Mouse (Mus musculus): ENCODE data around the gene Tspan31.

Tspan31 gene

DNA sequence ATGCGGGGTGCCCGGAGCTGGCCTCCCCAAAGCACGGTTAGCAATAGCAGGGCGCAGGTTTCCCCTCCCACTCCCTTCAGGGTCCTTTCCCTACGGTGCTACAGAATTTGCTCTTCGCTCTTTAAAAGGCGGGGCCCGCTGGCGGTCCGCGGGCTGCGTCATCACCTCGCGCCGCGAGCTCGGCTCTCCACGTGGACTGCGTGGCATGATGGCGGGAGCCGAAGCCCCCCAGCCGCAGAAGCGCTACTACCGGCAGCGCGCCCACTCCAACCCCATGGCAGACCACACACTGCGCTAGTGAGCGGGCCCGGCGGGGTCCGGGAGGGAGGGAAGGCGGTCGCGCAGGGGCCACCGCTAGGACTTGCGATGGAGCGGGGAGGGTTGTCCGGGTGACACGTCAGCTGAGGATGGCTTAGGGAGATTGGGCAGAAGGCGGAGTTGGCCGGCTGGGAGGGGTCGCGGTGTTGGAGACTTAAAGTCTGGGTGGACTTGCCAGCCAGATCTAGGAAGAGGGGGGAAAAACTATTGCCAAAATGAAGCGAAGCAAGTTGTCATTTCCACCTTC is 28.2 kb downstream of the Tspan31 start:
- peak; percentile 40 to 55 for DNase-seq

DNA sequence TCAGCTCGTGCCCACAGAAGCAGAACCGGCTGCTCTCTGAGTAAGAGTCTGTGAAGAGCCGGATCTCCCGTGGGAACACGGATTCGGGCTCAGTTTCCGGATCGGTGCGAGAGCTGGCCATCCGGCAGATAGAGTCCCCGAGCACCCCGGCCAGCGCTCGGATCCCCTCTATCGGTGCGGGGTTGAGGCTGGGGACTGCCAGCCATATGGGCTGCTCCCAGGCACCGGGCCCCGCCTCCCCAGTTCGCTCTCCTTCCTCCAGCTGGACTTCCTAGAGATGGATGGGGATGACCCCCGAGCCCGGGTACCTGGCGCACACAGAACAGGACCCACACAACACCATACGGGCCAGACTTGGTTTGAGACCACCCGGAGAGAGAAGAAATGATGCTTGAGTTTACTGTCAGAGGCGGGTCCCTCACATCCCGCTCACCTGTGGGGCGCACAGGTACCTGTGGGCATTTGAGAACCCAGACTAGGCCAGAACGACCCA is 28.7 kb downstream of the Tspan31 start, which contains the start of the genes Mettl1 and Eef1akmt3:
Gene Mettl1, plus strand, starts transcription at position 141 of the 493 bp plus-strand sequence.
Gene Eef1akmt3, minus strand, starts transcription at position 240 of the 493 bp plus-strand sequence.
- no peak for DNase-seq

DNA sequence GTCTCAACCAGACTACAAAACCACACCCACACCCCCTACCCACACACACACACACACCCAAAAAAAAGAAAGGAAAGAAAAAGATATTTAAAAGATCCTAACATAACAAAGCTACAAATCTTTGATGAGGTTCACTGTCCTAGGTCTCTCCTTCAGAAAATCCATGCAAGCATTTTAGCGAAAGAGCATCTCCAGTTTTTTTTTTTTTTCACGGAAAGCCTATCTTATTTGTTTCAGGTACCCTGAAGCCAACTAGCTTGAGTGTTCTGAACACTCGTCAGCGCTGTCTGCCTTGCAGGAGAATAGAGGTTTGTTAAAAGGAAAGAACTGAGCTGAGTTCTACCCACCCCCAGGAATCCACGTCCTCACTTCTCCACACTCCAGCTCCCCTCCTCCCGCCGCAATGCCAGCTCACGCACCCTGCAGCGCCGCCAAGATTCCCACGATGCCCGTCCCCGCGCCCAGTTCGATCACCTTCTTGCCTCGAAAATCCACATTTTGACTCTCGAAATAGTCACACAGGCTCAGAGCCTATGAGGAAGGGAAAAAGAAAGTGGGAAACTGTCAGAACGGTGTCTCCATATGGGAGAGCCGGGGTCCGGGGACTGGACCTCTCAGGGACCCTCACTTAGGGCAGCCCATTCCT is 29.4 kb downstream of the Tspan31 start:
- no peak for DNase-seq

DNA sequence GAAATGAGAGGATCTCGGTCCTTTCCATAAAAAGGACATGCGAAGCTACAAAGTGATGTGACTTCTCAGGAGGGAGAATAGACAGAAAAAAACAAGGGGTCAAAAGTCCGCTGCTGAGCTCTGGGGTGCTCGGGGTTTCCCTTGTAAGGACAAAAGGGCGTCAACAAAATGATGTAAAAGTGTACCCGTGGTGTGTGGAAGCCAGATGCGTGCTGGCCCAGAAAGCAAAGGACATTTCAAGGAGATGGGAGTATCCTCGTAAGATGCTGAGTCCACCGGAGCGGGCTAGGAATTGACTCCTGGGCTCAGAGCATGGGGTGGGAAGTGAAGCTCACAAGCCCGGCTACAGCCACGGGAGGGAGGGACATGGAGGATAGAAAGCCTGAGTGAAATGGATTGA is 32.4 kb downstream of the Tspan31 start:
- no peak for DNase-seq

DNA sequence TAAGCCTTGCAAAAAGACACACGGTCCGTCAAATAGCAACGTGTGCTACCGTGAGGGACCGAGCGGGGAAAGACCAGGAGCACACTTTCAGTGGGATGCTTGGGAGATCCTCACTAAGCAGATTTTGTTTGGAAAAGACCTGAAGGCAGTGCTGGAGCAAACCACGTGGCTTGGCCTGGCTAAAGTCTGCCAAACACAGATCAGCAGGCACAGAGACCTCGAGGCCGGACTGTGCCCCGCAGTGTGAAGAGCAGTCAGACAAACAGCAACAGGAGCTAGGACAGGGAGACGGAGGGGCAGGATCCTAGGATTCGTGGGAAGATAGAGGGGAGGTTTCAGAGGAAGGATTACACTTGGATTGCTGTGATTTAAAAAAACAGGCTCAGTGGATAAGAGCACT is 33.8 kb downstream of the Tspan31 start:
- DNase-seq = no peak

DNA sequence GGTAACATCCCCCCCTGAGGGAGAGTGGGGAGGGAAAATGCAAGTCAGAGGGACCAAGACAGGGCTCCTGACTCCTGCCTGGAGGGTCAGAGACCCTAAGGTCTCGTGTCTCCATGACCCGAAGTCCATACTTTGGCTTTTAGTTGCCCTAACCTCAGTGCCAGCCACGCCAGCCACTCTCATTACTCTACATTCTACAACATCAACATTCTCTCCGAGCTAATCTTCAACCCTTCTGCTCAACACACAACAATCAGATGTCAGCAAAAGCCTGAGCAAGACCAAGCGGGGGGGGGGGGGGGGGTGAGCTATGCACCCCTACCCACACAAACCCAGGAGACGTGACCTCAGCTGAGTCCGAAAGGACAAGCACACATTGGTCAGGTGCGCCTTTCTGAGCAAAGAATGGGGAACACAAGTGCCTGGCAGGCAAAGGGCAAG is 36.7 kb downstream of the Tspan31 start:
- DNase-seq = no peak

DNA sequence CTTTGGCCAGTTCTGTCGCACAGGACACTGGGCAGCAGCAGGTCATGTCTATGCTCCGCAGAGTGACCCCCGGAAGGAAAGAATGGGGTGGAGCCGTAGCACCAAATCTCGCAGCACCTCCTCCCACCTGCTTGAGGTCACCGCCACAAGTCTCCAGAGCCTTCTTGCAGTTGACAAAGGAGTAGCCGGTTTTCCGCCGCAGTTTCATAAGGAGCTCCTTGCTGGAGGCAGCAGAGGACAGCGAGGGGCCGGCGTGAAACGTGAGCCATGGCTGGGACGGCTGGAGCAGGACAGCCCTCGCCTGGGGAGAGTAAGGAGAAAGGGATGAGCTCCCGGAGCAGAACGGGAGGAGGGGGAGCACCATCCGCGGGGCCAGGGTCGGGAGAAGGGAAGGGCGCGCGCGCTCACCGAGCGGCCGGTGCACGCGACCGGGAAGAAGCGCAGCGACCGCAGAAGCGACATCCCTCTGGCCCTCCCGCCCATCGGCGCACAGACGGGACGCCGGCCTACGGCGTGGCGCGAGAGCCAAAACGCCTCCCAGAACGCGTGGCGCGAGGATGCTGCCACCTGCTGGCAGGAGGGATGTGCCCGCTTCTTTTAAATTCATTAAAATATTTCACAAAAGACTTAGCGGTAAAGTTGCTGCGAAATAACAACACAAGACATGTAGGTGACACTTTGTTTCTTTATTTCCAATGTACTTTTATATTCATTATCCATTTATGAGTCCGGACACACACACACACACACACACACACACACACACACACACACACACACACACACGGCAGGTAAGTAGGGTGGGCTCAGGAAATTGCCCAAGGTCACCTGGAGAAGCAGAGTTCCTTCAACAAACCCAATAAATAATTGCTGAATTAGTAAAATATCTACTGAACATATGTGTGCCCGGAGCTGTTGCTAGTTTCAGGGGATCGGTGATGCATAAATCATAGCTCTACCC is 39.4 kb downstream of the Tspan31 start, which contains the start of gene Tsfm:
Gene Tsfm, minus strand, starts transcription at position 505 of the 961 bp plus-strand sequence.
- peak; percentile 79 to 82 for DNase-seq

DNA sequence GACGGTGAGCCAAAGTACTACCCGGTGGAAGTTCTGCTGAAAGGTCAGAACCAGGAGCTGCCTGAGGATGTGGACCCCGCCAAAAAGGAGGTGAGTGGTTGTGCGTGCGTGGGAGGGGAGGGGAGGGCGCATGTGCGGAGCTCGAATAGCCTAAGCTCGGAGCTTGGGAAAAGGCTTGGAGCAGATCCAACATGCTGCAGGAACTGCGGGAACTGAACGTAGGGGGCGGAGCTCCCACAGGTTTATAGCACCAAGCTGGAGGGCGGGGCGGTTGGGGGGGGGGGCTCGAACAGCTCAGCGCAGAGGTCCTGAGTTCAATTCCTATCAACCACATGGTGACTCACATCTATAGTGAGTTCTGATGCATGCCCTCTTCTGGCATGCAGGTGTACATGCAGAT is 51.6 kb downstream of the Tspan31 start:
- no peak for DNase-seq

Measured in thymus, adult 18-20 months (tissue).